Mouse (Mus musculus) midbrain, embryonic 14.5 days (tissue): ENCODE data around the gene Ptma. TPM values are rescaled to one million over a fixed set of nuclear protein-coding genes. Genes with fewer than 3 reads are reported as not detected.
"Not testable (repeated sequence)": the region's sequence is repeated elsewhere in the genome, so short reads cannot be mapped to it uniquely, and the experiment has no call there.

Source experiments
- ATAC-seq: fragments of 200-750 bp; cut with Nextera tagmentation; 2 replicates; pipeline ENCODE4 v1.8.0; 2017; ENCODE audit warnings: moderate number of reproducible peaks, moderate library complexity; ENCODE audit not compliant: low FRiP score, low TSS enrichment
- DNase-seq: peaks from one replicate; pipeline ENCODE4 v3.0.0-alpha.2; 2015
- H3K27ac ChIP-seq: fragments of 300-500 bp; sonication (generic); replicated peaks from 2 replicates; pipeline ENCODE4 v1.5.1; 2014; ENCODE audit warnings: mild to moderate bottlenecking, low read depth, low read length, moderate library complexity
- H3K27me3 ChIP-seq: fragments of 300-500 bp; sonication (generic); 2 replicates; pipeline ENCODE4 v1.6.1; 2014; ENCODE audit warnings: low read length, control low read depth, mixed read lengths; ENCODE audit not compliant: control insufficient read depth, insufficient read depth
- H3K36me3 ChIP-seq: fragments of 300-500 bp; sonication (generic); 2 replicates; pipeline ENCODE4 v1.6.1; 2014; ENCODE audit warnings: low read length, control low read depth; ENCODE audit not compliant: control insufficient read depth, insufficient read depth
- H3K4me1 ChIP-seq: fragments of 300-500 bp; sonication (generic); 2 replicates; pipeline ENCODE4 v1.6.1; 2014; ENCODE audit warnings: mild to moderate bottlenecking, antibody characterized with exemption, low read length, control low read depth; ENCODE audit not compliant: control insufficient read depth, insufficient read depth
- H3K4me2 ChIP-seq: fragments of 300-500 bp; sonication (generic); 2 replicates; pipeline ENCODE4 v1.6.1; 2014; ENCODE audit warnings: mild to moderate bottlenecking, low read length, moderate library complexity
- H3K4me3 ChIP-seq: fragments of 300-500 bp; sonication (generic); replicated peaks from 2 replicates; pipeline ENCODE4 v1.5.1; 2014; ENCODE audit warnings: low read depth, low read length
- H3K9ac ChIP-seq: fragments of 300-500 bp; sonication (generic); replicated peaks from 2 replicates; pipeline ENCODE4 v1.6.1; 2014; ENCODE audit warnings: mild to moderate bottlenecking, low read length, moderate library complexity
- H3K9me3 ChIP-seq: fragments of 300-500 bp; sonication (generic); 2 replicates; pipeline ENCODE4 v1.6.1; 2016; ENCODE audit warnings: low read length, control low read depth, mixed read lengths; ENCODE audit not compliant: control insufficient read depth
- WGBS: fragments of 180-500 bp; shearing (Covaris S2); extraction: QIAGEN DNeasy Blood & Tissue Kit; methylation state at CpG from one replicate; pipeline ENCODE4 v1.1.7; 2014; 5-methylcytosine and 5-hydroxymethylcytosine counted together
- polyA plus RNA-seq: library from polyadenylated mRNA; unstranded; fragments of >200 nt; fragmentation: Nextera tagmentation; extraction: Ambion mirVana; gene quantifications from 2 replicates; pipeline ENCODE4 v1.2.1, GENCODE M21; 2014

Gene Ptma
- polyA plus RNA-seq, 1 experiment from 2014 or later: 2,168 TPM

DNA sequence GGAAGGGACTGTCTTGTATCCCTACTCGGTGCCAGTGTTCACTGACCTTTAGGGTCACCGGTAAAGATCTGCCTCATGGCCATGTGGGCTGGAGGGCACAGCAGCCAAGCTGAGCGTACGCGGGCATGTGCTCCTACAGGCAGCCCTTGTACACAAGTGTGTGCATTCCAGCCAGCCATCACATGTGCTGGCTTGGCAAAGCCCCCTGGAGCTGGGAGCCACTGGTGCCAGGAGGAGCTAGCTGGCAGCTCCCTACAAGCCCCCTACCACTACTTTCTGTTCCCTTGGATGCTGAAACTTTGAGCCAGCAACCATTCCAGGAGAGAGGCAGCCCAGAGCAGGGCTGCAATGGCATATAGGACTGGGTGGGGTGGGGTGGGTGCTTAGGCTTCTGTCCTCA is 20.1 kb upstream of the Ptma start:
- peaks cover 35% of the 10 kb centered on the region for H3K4me1 ChIP-seq
- H3K9me3 ChIP-seq: no peaks in the 10 kb centered on the region
- no peak overlapping the region for H3K4me2 ChIP-seq
- H3K27me3 ChIP-seq: no peaks in the 10 kb centered on the region
- no peaks in the 10 kb centered on the region for H3K36me3 ChIP-seq
- H3K4me3 ChIP-seq: no peak overlapping the region
- DNase-seq (no peak), ATAC-seq (no peak)
- no peak overlapping the region for H3K9ac ChIP-seq
- 78% methylated on average over 5 of the region's 5 CpGs for WGBS
- H3K27ac ChIP-seq: 0 out of 2 replicates have a peak overlapping the region, but pooled peaks have one; percentile 32

DNA sequence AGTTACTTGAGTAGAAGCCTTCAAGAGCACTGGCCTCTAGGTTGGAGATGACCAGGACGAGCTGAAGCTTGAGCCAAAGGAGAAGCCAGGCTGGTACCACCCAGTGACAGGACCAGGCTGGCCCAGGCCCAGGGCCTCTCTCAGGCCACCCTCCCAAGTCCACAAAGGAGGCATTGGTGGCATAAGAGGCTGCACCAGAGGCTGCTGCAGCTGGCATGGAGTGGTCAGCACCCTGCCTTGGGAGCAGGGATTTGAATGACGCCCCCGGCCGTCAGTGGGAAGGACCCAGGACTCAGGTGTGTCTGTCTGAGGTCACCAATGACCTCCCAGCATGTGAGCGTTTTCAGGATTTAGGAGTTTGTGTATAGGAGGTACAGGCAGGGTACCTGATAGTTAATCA is 18.7 kb upstream of the Ptma start:
- ATAC-seq (no peak), DNase-seq (no peak)
- peaks cover 33% of the 10 kb centered on the region for H3K4me1 ChIP-seq
- 87% methylated on average over 5 of the region's 5 CpGs for WGBS
- no peak overlapping the region for H3K4me2 ChIP-seq
- no peaks in the 10 kb centered on the region for H3K36me3 ChIP-seq
- no peaks in the 10 kb centered on the region for H3K27me3 ChIP-seq
- H3K9me3 ChIP-seq: no peaks in the 10 kb centered on the region
- no peak overlapping the region for H3K9ac ChIP-seq
- no peak overlapping the region for H3K27ac ChIP-seq
- H3K4me3 ChIP-seq: no peak overlapping the region

DNA sequence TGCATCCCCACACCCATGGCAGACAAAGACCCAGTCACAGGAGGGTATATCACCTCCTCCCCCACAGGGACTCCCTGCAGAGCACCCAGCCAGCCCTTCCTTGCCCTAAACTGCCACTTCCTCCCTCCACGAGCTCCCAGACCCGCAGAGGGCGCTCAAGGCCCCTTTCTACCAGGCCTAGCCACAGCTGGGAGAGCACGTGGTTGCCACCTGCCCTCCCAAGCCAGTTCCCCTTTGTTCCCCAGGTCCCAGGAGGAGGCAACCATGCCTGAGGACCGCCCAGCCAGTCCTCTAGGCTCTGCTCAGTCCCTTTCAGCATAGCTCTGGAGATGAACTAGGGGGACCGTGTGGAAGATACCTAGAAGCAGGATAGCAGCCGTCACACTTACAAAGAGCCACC is 17.1 kb upstream of the Ptma start:
- H3K9ac ChIP-seq: no peak overlapping the region
- peak; percentile 67; the same call in 1 of the 2 replicates for ATAC-seq
- H3K4me2 ChIP-seq: no peak overlapping the region
- H3K4me1 ChIP-seq: peaks cover 26% of the 10 kb centered on the region
- DNase-seq: peak; percentile 82
- no peaks in the 10 kb centered on the region for H3K36me3 ChIP-seq
- no peaks in the 10 kb centered on the region for H3K9me3 ChIP-seq
- H3K4me3 ChIP-seq: no peak overlapping the region
- H3K27ac ChIP-seq: no peak overlapping the region; the same call in 1 of the 2 replicates
- H3K27me3 ChIP-seq: no peaks in the 10 kb centered on the region
- 7% methylated on average over 7 of the region's 7 CpGs for WGBS

DNA sequence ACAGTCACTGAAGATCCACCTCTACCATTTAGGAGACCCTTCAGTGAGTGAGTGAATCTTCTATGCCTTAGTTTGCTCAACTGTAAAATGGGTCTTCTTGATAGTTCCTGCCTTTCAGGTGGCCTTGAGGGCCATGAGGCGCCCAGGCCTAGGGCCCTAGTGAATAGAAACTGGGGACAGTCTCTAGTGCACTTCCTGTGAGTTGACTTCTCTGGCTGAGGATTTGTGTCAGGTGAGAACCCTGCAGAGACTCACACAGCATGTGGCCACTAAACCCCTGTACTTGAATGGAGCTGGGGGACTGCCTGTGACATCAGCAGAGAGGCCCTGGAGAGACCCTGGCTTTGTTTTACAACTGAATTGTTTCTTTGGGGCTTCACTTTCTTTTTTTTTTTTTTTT is 16.3 kb upstream of the Ptma start:
- Histone ChIP-seq H3K36me3 (no peaks in the 10 kb centered on the region), H3K4me2 (no peak overlapping the region), H3K27me3 (no peaks in the 10 kb centered on the region), H3K4me1 (peaks cover 17% of the 10 kb centered on the region), H3K4me3 (no peak overlapping the region), H3K9ac (no peak overlapping the region), H3K27ac (no peak overlapping the region), H3K9me3 (no peaks in the 10 kb centered on the region)
- DNase-seq: no peak
- no peak for ATAC-seq
- 61% methylated on average over 1 of the region's 1 CpGs for WGBS

DNA sequence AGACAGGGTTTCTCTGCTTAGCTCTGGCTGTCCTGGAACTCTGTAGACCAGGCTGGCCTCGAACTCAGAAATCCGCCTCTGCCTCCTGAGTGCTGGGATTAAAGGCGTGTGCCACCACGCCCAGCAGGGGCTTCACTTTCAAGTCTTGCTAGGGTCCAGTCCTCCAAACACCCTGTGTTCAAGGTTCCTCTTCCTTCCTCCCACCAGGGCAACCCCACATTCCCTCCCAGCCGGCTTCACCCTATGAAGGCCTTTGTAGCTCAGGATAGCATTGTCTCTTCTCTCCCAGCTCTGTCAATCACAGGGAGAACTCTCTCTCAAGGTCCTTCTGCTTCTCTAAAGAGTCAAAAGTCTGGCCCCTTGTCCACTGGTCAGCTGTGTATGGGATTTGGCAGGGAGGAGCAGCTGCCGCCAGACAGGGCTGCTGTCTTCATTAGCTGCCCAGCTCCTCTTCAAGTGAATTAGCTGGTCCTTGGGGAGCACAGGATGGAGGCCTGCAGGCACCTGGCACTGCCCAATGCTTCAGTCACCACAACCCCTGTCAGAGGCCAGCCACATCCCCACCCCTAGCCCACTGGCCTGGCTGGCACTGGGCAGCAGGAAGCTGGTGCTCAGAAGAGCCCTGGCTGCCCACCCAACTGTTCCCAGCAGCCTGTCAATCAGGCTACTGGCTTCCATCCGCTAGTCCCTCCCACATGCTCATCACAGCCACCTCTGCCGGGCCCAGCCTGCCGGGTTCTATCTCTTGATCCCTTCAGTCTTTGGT is 15.7 kb upstream of the Ptma start:
- Histone ChIP-seq H3K9me3 (no peaks in the 10 kb centered on the region), H3K9ac (no peak overlapping the region), H3K36me3 (no peaks in the 10 kb centered on the region), H3K27me3 (no peaks in the 10 kb centered on the region), H3K4me1 (peaks cover 13% of the 10 kb centered on the region; the same call in 1 of the 2 replicates), H3K4me3 (no peak overlapping the region), H3K27ac (peak overlapping the region; percentile 63), H3K4me2 (no peak overlapping the region)
- DNase-seq (no peak), ATAC-seq (peak; percentile 22)
- 30% methylated on average over 9 of the region's 9 CpGs for WGBS

DNA sequence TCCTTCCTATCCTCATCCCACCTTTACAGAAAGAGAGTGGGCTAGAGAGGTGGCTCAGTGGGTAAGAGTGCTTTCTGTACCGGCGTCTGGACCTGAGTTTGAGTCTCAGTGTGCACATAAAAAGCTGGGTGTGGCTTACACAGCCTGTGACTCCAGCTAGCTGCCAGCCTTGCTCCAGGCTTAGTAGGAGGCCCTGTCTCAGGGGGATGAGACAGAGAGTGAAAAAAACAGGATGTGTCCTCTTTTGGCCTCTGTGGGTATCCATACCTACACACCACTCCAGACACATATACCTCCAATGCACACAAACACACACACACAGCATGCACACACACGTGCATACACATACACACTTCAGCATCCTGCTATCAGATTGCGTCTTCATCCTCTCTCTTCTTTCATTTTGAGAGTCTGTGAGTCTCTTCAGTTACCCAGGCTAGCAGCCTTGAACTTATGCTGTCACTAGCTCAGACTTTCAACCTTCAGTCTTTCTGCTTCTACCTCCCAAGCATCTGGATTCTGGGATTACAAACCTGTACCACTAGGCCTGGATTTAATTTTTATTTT is 14.3 kb upstream of the Ptma start:
- H3K27me3 ChIP-seq: no peaks in the 10 kb centered on the region
- no peak overlapping the region for H3K4me2 ChIP-seq
- no peaks in the 10 kb centered on the region for H3K9me3 ChIP-seq
- no peak overlapping the region; the same call in 1 of the 2 replicates for H3K27ac ChIP-seq
- no peak overlapping the region for H3K9ac ChIP-seq
- no peaks in the 10 kb centered on the region for H3K36me3 ChIP-seq
- ATAC-seq (no peak), DNase-seq (no peak)
- 81% methylated on average over 4 of the region's 4 CpGs for WGBS
- H3K4me1 ChIP-seq: peaks cover 13% of the 10 kb centered on the region; the same call in 1 of the 2 replicates
- no peak overlapping the region for H3K4me3 ChIP-seq

DNA sequence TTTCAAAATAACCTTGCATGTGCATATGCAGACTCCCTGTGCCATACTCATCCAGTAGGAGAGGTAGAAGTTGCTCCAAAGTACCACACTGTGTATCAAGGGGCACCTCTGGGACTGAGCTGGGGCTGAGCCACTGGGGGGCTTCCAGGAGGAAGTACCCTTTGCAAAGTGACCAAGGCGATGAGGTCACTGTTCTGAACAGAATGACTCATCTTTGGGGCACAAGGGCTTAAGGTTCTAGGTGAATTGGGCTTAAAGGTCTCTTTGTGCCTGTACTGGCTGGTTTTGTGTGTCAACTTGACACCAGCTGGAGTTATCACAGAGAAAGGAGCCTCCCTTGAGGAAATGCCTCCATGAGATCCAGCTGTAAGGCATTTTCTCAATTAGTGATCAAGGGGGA is 13.5 kb upstream of the Ptma start:
- not testable (repeated sequence) for H3K27me3 ChIP-seq, H3K36me3 ChIP-seq, ATAC-seq, H3K4me2 ChIP-seq, H3K9ac ChIP-seq, DNase-seq, H3K9me3 ChIP-seq, H3K4me3 ChIP-seq, H3K27ac ChIP-seq
- 97% methylated on average over 1 of the region's 1 CpGs for WGBS
- H3K4me1 ChIP-seq: peaks cover 13% of the 10 kb centered on the region; the same call in 1 of the 2 replicates

DNA sequence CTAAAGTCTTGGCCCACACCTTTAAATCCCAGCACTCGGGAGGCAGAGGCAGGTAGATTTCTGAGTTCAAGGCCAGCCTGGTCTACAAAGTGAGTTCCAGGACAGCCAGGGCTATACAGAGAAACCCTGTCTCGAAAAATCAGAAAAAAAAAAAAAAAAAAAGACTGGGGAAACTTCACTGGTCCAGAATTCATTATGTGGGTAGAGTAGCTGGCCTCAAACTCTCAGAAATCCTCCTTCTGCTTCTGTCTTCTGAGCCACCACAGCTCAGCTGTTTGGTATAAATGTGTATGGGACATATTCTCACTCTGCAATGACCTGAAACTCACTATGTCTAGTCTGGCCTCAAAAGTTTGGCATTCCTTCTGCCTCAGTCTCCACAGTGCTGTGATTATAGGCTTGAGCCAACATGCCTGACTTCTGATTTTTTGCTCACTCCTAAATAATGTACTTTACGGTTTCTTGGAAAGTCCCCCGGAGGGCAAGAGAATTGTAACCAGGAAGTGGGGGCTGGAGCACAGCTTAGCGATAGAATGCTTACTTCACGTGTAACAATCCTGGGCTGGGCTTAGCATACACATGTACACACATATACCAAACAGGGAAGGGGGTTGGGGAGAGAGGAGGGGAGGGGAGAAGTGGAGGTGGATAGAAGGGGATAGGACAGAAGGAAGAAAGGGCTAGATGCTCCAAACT is 10.7 kb upstream of the Ptma start:
- Histone ChIP-seq H3K36me3 (no peaks in the 10 kb centered on the region), H3K4me1 (peaks cover 7% of the 10 kb centered on the region; the same call in 1 of the 2 replicates), H3K4me2 (no peak overlapping the region), H3K27me3 (no peaks in the 10 kb centered on the region), H3K9ac (no peak overlapping the region), H3K4me3 (no peak overlapping the region), H3K27ac (no peak overlapping the region), H3K9me3 (no peaks in the 10 kb centered on the region)
- DNase-seq (no peak), ATAC-seq (no peak)
- WGBS: 80% methylated on average over 6 of the region's 6 CpGs
